Mouse (Mus musculus): Measurements from ENCODE around the gene Itih4.

Itih4 gene

DNA sequence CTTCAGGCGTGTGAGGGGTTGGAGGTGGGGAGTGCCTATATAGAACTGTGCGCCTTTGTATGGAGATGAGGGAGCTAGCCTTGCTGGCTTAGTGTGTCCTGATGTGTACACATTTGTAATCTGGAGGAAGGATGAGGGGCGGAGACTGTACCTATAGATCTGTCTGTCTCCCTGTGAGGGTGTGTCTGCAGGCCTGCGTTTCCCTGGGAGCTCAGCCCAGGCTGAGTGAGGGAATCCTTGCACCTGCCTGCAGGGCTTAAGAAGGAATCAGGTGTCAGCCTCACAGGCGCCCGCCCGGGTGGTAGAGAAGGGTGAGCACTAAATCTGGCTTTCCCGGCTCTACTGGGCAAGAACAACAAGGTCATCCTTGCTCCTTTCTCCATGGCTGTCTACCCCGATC is 6.5 kb upstream of the Itih4 start:
- no peak for DNase-seq (ENCODE audit: low spot score)

DNA sequence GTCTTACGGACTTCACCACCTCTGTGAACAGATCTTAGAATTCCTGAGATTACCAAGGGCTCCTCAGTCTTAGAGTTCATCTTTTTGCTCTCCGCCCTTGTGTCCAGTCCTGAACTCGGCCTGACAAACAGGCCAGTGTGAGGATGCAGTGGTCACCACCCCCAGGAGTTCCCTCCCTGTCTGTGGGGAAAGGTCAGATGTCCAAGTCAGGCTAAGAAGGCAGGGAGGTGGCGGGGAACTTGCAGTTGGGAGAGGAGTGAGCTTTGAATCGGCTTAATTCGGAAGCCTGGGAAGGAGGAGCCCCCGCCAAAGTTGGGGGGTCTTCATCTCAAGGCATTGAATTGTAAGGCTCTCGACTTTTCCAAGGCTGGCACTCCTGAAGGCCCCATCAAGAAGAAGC is 6.0 kb upstream of the Itih4 start:
- DNase-seq (ENCODE audit: low spot score) = no peak

DNA sequence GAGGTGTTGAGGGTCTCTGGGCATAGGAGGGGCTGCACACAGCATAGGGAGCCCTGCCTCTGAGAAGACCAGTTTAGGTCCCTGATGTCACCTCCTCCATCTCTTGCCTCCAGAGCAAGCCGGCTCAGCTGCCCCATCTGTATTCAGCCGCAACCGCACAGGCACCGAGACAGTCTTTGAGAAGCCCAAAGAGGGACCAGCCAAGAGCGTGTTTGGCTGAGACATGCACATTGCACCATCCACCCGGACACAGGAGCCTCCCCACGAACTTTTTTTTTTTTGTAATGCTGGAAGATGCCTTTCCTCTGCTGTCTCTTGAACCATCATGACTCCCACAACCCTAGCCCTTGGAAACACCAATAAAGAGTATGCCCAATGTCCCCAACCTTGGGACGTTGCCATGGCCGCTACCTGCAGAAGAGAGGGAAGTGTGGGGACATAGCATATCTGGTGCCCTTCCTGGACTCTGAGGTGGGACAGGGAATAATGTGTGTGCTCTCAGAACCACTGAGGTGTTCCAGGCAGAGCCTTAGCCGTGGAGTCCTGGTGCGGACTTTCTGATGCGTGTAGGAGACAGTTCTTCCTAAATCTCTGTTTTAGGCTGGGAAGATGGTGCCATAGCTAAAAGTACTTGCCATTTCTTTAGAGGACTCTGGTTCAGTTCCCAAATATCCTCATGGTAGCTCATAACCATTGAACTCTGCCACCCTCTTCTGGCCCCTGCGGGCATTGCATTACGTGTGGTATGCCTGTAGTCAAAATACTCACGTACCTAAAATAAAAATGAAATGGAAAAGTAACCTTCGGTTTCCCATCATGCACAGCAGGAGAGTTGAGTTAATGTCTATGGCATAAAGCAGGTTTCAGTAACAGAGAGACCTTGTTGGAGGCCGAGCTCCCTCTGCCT is 5.2 kb upstream of the Itih4 start:
- DNase-seq (ENCODE audit: low spot score) = peak; percentile 57

DNA sequence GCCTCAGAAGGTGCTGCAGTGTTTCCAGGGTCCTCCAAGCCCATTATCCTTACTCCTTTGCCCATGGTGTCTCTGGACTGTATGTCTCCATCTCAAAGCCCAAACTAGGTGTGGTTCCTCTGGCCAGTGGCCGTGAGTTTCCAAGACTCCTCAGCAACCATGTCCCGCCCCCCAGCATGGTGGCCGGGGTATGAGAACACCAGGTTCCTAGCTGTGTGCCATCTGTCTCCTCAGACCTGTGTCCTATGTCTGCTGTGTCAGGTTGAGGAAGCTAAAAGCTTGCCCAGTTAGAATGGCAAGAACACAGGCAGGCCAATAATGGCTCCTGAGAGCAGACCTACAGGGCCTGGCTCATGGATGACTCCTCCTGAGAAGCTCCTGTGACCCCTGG is 4.6 kb upstream of the Itih4 start:
- no peak for DNase-seq (ENCODE audit: low spot score)

DNA sequence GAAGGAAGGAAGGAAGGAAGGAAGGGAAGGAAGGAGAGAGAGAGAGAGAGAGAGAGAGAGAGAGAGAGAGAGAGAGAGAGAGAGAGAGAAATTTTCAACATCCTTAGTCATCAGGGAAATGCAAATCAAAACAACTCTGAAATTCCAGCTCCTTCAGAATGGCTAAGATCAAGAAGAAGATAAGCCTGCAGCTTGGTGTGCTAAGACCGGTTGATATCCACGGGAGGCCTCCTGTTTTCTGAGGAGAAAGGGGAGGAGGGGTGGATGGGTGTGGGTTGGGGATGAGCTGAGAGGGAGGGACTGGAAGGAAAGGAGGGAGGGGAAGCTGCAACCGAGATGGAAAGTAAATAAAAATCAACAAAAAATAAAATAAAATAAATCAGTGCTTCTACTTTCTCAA is 978 bp upstream of the Itih4 start:
- no peak for DNase-seq (ENCODE audit: low spot score)

DNA sequence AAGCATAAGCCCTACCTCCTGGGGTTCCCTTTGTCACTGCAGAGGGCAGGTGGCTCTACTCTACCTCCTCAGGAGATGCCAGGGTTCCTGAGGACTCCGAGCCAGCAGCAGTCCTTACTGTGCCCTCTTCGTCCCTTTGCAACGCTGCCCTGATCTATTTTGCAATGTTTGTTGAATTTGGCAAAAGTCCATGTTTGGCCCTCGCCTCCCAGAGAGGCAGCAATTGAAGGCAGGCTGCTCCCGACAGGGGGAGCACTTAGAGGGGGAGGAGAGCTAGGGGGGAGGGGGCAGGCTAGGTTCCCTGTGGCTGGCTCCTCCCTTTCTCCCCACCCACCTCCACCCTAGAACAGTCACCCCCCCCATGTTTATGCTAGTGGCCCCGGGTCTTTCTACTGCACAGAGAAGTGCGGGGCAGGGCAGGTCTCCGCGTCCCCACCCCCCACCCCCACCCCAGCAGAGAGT is 2.0 kb downstream of the Itih4 start:
- DNase-seq (ENCODE audit: low spot score) = peak; percentile 42

DNA sequence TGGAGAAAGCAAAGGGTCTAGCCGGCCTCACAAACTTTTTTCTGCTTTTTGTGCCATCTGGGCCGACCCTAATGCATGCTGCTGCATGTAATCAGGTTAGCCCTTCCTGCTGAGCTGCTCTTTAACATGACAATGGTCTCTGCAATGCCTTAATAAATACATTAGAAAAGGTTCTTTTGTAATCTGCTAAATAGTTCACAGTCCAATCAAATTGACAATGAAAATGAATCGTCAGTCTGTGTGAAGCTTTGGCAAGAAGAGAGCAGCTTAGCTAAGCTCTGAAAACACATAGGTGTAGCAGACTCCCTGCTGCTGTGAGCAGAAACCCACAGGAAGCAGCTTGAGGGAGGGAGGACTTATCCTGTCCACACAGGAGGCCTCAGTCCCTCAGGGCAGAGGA is 13.7 kb downstream of the Itih4 start:
- no peak for DNase-seq (ENCODE audit: low spot score)

DNA sequence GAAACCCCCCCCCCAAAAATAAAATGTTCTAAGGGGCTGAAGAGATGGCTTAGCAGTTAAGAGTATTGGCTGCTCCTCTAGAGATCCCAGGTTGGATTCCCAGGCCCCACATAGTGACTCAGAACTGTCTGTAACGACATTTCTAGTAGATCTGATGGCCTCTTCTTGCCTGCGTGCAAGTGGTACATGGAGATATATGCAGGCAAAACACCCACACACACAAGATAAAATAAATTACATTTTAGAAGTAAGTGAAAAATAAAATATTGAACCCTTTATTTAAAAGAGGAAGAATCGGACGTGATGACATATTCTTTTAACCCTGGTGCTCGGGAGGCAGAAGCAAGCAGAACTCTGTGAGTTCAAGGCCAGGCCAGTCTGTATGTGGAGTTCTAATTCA is 16.4 kb downstream of the Itih4 start:
- DNase-seq (ENCODE audit: low spot score) = no peak

DNA sequence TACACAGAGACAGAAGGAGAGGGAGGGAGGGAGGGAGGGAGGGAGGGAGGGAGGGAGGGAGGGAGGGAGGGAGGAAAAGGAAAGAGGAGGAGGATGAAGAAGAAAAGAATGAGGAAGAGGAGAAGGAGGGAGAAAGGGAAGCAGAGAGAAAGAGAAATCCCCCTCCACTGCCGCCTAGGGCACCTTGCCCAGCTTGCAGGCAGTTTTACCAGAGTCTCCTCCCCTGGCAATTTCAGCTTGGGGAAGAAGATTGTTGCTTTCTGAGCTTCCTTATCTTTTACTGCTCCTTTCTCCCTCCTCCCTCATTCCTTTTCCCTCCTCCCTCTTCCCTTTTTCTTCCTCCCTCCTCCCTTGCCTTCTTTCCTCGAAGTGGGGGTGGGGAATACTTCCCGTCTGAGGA is 16.8 kb downstream of the Itih4 start:
- no peak for DNase-seq (ENCODE audit: low spot score)

DNA sequence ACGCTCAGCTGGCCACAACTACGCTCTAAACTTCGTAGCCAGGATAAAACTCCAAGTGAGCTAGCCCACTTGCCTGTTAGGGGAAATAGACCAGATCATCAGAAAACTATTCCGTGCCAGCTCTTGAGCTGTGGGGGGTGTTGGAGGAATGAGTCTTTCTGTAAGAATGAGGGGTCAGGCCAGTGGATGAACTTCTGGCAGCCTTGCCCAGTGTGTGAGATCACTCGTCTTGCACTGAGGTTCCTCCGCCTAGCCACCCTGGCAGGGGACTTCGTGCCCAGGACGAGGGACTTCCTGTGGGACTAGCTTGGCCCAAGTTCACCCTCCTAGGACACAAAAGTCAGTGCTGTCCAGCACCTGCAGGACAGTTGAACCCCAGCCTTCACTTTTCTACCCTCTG is 18.0 kb downstream of the Itih4 start:
- DNase-seq (ENCODE audit: low spot score) = no peak

DNA sequence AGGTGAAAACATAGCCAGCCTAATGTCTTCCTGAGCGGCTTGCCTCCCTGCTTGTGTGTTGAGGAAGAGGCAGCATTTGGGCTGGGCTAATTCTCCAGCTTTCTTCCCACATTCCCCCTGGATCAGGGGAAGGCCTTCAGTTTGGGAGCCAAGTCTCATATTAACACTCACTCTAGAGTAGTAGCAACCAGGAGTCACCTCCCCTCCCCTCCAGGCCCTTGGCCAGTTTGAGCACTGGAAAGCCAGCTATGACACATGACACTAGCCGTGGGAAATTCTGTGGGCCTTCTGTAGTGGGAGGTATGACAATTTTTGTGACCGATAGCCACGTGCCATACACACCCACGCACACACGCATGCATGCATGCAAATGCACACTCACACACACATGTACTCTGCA is 19.7 kb downstream of the Itih4 start:
- no peak for DNase-seq (ENCODE audit: low spot score)

DNA sequence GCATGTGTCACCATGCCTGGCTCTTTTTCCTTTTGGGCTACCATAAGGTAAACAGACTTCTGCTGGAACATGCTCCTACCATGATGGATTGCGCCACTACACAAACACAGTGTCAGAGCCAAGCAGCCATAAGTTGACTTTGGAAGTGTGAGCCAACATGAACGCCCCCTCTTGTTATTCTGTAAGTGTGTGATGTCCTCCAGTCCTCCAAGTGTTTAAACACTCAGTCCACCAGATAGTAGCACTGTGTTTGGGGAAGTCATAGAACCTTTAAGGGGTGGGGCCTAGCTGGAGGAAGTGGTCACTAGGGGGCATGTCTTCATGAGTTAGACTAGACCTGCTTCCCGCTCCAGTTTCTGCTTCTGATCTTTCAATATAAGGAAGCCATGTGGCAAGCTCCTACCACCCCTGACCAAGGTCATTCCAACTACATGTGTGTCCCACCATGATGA is 21.6 kb downstream of the Itih4 start:
- DNase-seq (ENCODE audit: low spot score) = no peak

DNA sequence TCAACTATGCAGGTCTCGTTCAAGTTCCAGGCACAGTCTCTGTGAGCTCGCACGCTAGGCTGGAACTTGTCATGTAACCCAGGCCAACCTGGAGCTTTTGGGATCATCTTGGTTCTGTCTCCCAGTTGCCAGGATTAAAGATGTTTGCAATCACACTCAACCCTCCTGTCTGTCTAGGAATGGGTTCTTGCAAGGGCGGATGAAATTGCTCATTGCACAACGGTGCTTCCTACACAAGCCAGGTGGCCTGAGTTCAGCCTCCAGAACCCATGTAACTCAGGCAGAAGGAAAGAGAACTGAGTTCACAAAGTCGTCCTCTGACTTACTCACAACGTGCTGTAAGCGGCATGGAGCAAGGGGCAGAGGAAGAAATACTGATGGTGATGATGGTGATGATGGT is 24.9 kb downstream of the Itih4 start:
- DNase-seq (ENCODE audit: low spot score) = no peak

DNA sequence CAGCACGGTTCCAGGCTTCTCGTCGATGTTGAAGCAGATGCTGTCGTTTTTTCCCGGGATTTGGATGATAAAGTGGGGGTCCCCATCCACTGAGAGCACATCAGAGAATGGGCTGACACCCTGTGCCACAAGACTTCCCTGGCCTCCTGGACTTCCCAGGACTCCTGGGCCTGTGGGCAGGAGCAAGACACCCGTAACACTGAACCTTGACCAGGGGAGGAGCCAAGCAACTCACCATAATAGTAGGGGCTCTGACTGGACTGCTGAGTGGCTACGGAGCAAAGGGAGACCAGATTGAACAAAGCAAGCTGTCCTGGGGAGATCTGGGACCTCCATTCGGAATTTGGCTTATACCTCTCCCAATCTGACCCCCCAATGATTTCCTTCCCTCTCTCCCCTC is 26.4 kb downstream of the Itih4 start:
- no peak for DNase-seq (ENCODE audit: low spot score)

DNA sequence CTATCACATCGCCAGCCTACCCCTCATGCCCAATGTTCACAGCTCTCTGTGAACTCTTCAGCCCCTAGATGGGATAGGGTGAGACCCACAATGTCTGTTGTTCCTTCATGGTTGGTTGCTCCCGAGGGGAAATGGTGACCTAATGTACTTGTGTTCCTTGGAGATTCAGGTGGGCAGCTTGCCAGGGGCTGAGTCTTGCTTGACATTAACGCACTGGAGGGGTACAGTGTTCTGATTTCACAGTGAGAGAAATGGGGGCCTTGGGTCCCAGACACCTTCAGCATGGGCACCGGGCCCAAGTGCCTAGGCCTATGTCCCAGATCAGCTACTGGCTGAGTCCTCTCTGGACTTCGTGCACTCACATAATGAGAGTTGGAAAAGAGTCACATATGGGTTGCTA is 27.1 kb downstream of the Itih4 start:
- no peak for DNase-seq (ENCODE audit: low spot score)

DNA sequence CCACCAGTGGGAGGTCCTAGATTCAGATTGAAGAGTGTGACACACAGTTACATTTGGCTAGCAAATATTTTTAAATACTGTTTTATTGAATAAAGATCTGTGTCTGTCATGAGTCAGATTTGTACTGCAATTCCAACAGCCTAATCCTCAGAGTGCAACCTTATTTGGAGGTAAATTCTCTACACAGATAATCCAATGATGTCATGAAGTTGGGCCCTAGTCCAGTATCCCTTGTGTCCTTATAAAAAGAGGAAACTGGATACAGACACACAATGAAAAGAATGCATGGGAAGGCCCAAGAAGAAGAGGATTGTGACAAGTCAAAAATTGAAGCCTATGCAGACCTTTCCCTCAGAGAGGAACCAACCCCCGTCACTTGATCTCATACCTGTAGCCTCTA is 30.2 kb downstream of the Itih4 start:
- DNase-seq (ENCODE audit: low spot score) = no peak

DNA sequence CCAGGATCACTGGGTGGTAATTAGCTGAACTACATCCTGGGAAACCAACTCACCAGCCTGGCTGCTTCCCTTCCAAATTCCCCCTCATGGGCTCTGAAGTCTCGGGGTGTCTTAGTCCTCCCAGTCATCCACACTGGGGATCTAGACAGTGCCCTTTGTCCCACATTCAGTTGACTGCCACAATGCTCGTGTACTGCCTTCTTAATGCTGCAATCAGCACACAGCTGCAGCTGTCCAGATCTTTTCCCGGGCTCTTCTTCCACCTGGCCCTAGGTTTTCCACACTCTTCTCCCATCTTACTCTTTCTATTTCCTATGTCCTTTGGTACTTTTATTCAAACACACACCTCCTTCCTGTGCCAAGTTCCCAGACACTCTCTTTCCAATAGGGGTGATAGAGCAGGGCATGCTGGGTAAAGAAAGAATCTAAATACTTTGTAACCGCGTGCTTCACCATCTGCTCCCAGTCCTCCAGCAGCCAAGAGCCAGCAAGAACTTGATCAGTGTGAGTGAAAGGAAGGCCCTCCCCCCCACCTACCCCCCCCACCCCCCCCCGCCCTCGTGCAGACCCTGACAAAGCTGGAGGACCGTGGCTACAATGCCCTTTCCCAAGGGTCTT is 35.9 kb downstream of the Itih4 start:
- DNase-seq (ENCODE audit: low spot score) = no peak

DNA sequence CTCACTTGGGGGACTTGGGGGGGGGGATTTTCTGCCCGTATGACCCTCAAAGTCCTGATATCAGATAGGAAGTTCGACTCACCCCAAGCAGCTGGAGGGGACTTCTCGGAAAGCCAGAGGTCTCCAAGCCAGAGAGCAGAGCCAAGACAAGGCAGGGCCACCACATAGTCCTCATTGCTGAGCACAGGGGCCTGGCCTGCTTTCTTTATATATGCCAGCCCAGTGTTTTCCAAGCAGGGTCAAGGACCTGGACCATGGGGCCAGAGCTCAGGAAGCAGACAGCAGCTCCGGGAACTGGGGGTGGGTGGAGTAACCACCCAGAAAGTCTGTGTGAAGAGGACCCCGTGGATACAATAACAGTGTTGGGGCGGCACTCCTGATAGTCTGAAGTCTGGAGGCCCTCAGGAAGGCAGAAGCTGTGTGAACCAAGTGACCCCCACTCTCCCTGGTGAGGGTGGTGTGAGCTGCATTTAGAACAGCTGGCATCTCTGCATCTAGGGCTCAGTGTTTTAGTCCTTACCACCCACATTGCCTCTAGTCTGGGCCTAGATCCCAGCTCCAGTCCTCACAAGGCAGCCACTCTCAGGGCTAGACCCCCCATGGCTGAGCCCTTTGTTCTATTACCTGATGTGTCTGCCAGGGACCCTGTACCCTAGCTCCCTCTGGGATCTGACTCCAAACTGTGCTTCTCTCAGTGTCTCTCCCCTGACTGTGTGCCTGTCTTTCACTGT is 37.3 kb downstream of the Itih4 start, which contains the start of gene Itih3:
Itih3 (minus strand) TSS at position 386 of the 731 bp plus-strand sequence.
- no peak for DNase-seq (ENCODE audit: low spot score)

DNA sequence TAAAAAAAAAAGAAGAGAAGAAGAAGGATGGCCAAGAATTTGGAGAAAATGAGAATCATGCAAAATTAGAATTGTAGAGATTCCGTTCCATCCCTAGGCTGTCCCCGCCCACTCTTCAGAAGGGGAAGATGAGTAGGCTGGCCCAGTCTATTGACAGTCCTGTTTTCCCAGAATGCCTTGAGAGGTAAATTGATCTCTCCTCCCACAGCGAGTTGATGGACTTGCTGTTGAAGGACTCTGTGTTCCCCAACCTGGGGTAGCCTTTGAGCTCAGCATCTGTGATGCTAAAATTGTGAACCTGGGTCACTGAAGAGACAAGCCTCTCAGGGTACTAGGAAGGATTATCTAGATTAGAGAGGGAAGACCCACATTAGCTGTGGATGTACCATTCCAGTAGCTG is 39.2 kb downstream of the Itih4 start:
- DNase-seq (ENCODE audit: low spot score) = no peak

DNA sequence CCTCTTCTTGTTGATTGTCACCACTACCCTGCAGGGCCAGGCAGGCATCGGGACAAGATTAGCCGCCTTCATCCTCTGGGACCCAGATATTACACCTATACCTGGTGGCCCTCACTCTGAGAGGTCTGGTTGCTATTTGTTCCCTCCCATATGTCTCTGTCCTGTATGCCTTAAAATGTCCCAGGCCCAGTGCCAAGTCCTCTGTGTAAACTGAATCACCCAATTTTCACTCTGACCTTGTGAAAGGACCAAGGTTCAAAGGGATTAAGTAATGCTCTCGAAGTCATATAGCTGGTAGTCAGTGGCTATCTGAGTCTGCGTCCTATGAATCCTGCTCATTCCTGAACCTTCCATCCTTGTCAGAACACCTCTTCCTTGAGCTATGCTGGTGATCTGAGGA is 44.1 kb downstream of the Itih4 start:
- DNase-seq (ENCODE audit: low spot score) = no peak

DNA sequence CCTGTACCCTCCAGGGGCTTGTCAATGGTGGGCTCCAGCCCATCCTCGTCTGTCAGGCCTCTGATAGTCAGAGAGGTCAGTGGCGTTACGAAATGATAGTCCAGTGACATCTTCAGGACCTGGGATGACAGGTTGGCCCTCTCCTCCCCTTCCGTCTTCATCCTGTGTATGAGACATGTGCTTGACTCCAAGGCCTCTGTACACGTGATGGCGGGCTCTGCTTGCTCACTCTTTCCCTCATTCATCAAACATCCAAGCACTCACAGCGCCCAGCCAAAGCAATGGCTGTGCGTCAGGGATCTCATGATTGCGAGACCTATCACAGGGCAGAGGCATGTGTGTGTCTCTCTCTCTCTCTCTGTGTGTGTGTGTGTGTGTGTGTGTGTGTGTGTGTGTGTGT is 47.1 kb downstream of the Itih4 start:
- no peak for DNase-seq (ENCODE audit: low spot score)

DNA sequence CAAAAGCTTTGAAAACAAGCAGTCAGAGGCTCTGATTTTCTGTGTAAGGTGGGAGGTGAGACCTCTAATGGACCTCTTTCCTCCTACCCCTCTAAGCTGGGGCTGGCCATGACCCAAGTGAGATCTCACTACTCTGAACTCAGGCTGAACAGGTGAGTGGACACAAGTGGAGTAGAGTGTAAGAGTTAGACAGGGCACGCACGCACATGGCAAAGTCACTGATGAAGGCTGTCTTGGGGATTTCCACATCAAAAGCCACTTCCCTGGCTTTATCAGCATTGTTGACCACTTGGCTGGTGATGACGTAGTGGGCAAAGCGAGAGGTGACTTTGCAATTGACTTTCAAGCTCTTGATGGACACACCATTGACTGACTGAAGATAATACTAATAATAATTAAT is 56.0 kb downstream of the Itih4 start:
- no peak for DNase-seq (ENCODE audit: low spot score)

DNA sequence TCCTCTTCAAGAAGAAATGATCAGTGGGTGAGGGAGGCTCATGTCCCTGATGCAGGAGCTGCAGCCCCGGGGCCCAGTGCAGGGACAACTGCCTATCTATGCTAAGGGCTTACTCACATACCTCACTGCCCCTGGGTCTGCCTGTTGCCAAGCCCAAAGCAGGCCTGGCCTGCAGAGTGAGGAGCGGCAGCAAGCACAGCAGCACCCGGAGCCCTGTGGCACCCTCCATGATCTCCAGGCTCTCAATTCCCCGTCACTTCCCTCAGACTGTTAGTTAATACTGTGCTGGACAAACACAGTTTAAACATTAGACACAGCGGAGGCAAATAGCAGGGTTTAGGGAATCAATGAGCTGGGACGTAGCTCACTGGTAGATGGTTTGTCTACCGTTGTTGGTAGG is 56.8 kb downstream of the Itih4 start, which contains the start of gene Itih1:
Itih1 (minus strand) TSS at position 252 of the 400 bp plus-strand sequence.
- DNase-seq (ENCODE audit: low spot score) = no peak
